Mouse (Mus musculus) stomach, embryonic 14.5 days (tissue): ENCODE measurements around the gene Ncf4. TPM values are rescaled to one million over a fixed set of nuclear protein-coding genes. Genes with fewer than 3 reads are reported as not detected.

Experiments used
- ATAC-seq: fragments of 200-750 bp; cut with Nextera tagmentation; 2 replicates; pipeline ENCODE4 v1.8.0; 2017; ENCODE audit warnings: low read depth, moderate TSS enrichment; ENCODE audit not compliant: insufficient number of reproducible peaks, insufficient read depth, low FRiP score
- H3K27ac ChIP-seq: fragments of 300-500 bp; sonication (generic); 2 replicates; pipeline ENCODE4 v1.5.1; 2014; ENCODE audit warnings: mild to moderate bottlenecking, low read length, moderate library complexity, mixed read lengths
- H3K27me3 ChIP-seq: fragments of 300-500 bp; sonication (generic); 2 replicates; pipeline ENCODE4 v1.6.1; 2014; ENCODE audit warnings: low read length, control low read depth, mixed read lengths; ENCODE audit not compliant: control insufficient read depth, insufficient read depth
- H3K36me3 ChIP-seq: fragments of 300-500 bp; sonication (generic); 2 replicates; pipeline ENCODE4 v1.6.1; 2014; ENCODE audit warnings: mild to moderate bottlenecking, control low read depth, low read length, moderate library complexity, mixed read lengths; ENCODE audit not compliant: control insufficient read depth, insufficient read depth
- H3K4me1 ChIP-seq: fragments of 300-500 bp; sonication (generic); 2 replicates; pipeline ENCODE4 v1.6.1; 2014; ENCODE audit warnings: low read length, control low read depth, mixed read lengths; ENCODE audit not compliant: control insufficient read depth, insufficient read depth
- H3K4me2 ChIP-seq: fragments of 300-500 bp; sonication (generic); replicated peaks from 2 replicates; pipeline ENCODE4 v1.6.1; 2014; ENCODE audit warnings: low read depth, low read length, control low read depth
- H3K4me3 ChIP-seq: fragments of 300-500 bp; sonication (generic); 2 replicates; pipeline ENCODE4 v1.5.1; 2014; ENCODE audit warnings: low read depth, low read length, control low read depth
- H3K9ac ChIP-seq: fragments of 300-500 bp; sonication (generic); replicated peaks from 2 replicates; pipeline ENCODE4 v1.6.1; 2014; ENCODE audit warnings: low read depth, mild to moderate bottlenecking, control low read depth, low read length, moderate library complexity, mixed read lengths
- H3K9me3 ChIP-seq: fragments of 300-500 bp; sonication (generic); 2 replicates; pipeline ENCODE4 v1.6.1; 2016; ENCODE audit warnings: low read depth, low read length, control low read depth; ENCODE audit not compliant: control insufficient read depth
- WGBS: fragments of 180-500 bp; shearing (Covaris S2); extraction: QIAGEN DNeasy Blood & Tissue Kit; methylation state at CpG from one replicate; pipeline ENCODE4 v1.1.7; 2014; 5-methylcytosine and 5-hydroxymethylcytosine counted together
- polyA plus RNA-seq: library from polyadenylated mRNA; unstranded; fragments of >200 nt; fragmentation: Nextera tagmentation; extraction: Ambion mirVana; gene quantifications from 2 replicates; pipeline ENCODE4 v1.2.1, GENCODE M21; 2014

Gene Ncf4
- polyA plus RNA-seq, 1 experiment from 2014 or later = 3.2 TPM

GRCm38 (mm10) chr15:78298558-78298957 lies 54.0 kb downstream of the Ncf4 start:
- no peak for ATAC-seq
- H3K9me3 ChIP-seq = no peaks in the 10 kb centered on the region

GRCm38 (mm10) chr15:78299641-78300040 lies 55.0 kb downstream of the Ncf4 start:
- no peaks in the 10 kb centered on the region for H3K36me3 ChIP-seq
- H3K9ac ChIP-seq = no peak overlapping the region
- no peak overlapping the region for H3K27ac ChIP-seq
- no peaks in the 10 kb centered on the region for H3K4me1 ChIP-seq
- no peak overlapping the region for H3K4me3 ChIP-seq
- 81% methylated on average over 3 of the region's 3 CpGs for WGBS
- H3K9me3 ChIP-seq = no peaks in the 10 kb centered on the region
- ATAC-seq = no peak
- H3K27me3 ChIP-seq = no peaks in the 10 kb centered on the region
- H3K4me2 ChIP-seq = no peak overlapping the region

More at GRCm38 (mm10) chr15:78298558-78298957, 54.0 kb downstream of the Ncf4 start:
- no peak overlapping the region for H3K4me2 ChIP-seq
- H3K9ac ChIP-seq = no peak overlapping the region
- no peak overlapping the region for H3K27ac ChIP-seq
- no peaks in the 10 kb centered on the region for H3K4me1 ChIP-seq
- WGBS = 77% methylated on average over 1 of the region's 1 CpGs
- no peaks in the 10 kb centered on the region for H3K27me3 ChIP-seq
- no peaks in the 10 kb centered on the region for H3K36me3 ChIP-seq
- no peak overlapping the region for H3K4me3 ChIP-seq

- Histone ChIP-seq H3K9me3 (no peaks in the 10 kb centered on the region), H3K9ac (no peak overlapping the region), H3K27me3 (no peaks in the 10 kb centered on the region), H3K4me1 (no peaks in the 10 kb centered on the region), H3K36me3 (no peaks in the 10 kb centered on the region), H3K27ac (no peak overlapping the region), H3K4me2 (no peak overlapping the region), H3K4me3 (no peak overlapping the region)
- no peak for ATAC-seq
Measured at GRCm38 (mm10) chr15:78300773-78301172, 56.2 kb downstream of the Ncf4 start.

DNA sequence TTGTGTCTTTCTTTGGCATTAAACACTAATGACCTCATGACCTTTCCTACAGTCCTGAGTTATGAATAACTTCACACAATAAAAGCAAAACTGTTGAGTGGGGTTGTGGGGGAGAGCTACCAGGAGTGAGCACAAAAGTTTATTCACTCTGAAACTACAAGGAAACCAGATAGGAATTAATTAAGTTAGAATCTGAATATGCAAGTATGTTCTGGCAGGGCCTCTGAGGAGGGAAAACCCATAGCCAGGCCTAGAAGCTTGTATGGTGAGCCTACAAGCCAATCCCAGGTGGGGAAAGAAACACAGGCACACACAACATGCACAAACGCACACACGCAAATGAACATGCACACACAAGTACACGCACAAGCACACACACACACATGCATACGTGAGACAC lies 58.1 kb downstream of the Ncf4 start:
- Histone ChIP-seq H3K4me1 (no peaks in the 10 kb centered on the region), H3K36me3 (no peaks in the 10 kb centered on the region), H3K27ac (no peak overlapping the region), H3K9ac (no peak overlapping the region), H3K4me3 (no peak overlapping the region), H3K27me3 (no peaks in the 10 kb centered on the region), H3K9me3 (no peaks in the 10 kb centered on the region), H3K4me2 (no peak overlapping the region)
- ATAC-seq = no peak
- 98% methylated on average over 4 of the region's 4 CpGs for WGBS

- Histone ChIP-seq H3K27me3 (no peaks in the 10 kb centered on the region), H3K9me3 (no peaks in the 10 kb centered on the region), H3K27ac (no peak overlapping the region), H3K4me1 (no peaks in the 10 kb centered on the region), H3K4me2 (no peak overlapping the region), H3K4me3 (no peak overlapping the region), H3K9ac (no peak overlapping the region), H3K36me3 (no peaks in the 10 kb centered on the region)
- no peak for ATAC-seq
- WGBS = 86% methylated on average over 6 of the region's 6 CpGs
Measured at GRCm38 (mm10) chr15:78303665-78304233, 59.1 kb downstream of the Ncf4 start.

DNA sequence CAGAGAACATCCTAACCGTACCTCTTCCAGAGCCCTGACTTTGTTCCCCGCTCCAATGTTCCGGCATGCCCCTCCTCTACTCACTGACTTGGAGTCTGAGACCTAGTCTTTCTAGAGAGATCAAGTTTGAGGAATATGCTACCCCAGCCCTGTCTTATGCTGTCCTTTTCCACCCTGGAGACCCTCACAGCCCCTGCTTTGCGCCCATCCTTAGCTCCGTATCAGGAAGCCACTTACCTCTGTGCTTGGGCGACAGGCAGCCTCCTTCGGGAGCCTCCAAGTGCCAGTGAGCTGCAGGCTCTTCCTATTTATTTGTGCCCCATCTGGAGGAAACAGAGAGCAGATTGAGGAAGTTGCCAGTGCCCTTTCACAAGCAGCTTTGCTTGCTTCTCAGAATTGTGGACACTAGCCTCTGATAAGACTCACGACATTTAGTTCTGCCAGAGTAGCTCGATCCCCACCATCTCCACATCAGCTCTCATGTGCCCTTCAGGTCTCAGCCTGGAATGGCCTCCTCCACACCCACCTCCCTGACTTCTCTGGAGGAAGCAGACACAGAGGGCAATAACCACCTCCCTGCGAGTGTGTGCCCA lies 60.8 kb downstream of the Ncf4 start, which contains the start of gene Csf2rb2:
Gene Csf2rb2, minus strand, starts transcription at position 381 of the 593 bp plus-strand sequence.
- Histone ChIP-seq H3K27ac (no peak within 1 kb of the TSS), H3K4me3 (no peak within 1 kb of the TSS), H3K36me3 (no peaks in the 10 kb centered on the region), H3K4me2 (no peak within 1 kb of the TSS), H3K9ac (no peak within 1 kb of the TSS), H3K27me3 (no peaks in the 10 kb centered on the region), H3K4me1 (peaks cover 4% of the 10 kb centered on the region; the same call in 1 of the 2 replicates), H3K9me3 (no peaks in the 10 kb centered on the region)
- ATAC-seq = no peak
- WGBS = 84% methylated on average over 10 of the region's 10 CpGs

GRCm38 (mm10) chr15:78309865-78310264 lies 65.3 kb downstream of the Ncf4 start:
- H3K4me1 ChIP-seq = peaks cover 9% of the 10 kb centered on the region
- no peaks in the 10 kb centered on the region for H3K9me3 ChIP-seq
- no peak overlapping the region for H3K4me2 ChIP-seq
- no peak overlapping the region for H3K27ac ChIP-seq
- 0 out of 2 replicates have a peak overlapping the region, but pooled peaks have one; percentile 14 for H3K9ac ChIP-seq
- ATAC-seq = no peak
- no peaks in the 10 kb centered on the region for H3K27me3 ChIP-seq
- H3K36me3 ChIP-seq = no peaks in the 10 kb centered on the region
- 22% methylated on average over 5 of the region's 5 CpGs for WGBS
- no peak overlapping the region for H3K4me3 ChIP-seq

GRCm38 (mm10) chr15:78310971-78311370 lies 66.4 kb downstream of the Ncf4 start:
- H3K9me3 ChIP-seq = no peaks in the 10 kb centered on the region
- H3K36me3 ChIP-seq = no peaks in the 10 kb centered on the region
- no peak overlapping the region for H3K4me3 ChIP-seq
- H3K4me2 ChIP-seq = no peak overlapping the region
- H3K4me1 ChIP-seq = peaks cover 9% of the 10 kb centered on the region
- H3K27me3 ChIP-seq = no peaks in the 10 kb centered on the region
- no peak for ATAC-seq
- H3K9ac ChIP-seq = no peak overlapping the region
- 82% methylated on average over 4 of the region's 4 CpGs for WGBS
- peak overlapping the region; percentile 16; the same call in 1 of the 2 replicates for H3K27ac ChIP-seq
